Mouse (Mus musculus): Measurements from ENCODE around the gene Prss36. TPM values are rescaled to one million over a fixed set of nuclear protein-coding genes. Genes with fewer than 3 reads are reported as not detected.

Prss36 gene
- polyA plus RNA-seq, 1 experiment from 2014 or later: 10.7 TPM

- no peak within 1 kb of the TSS for H3K27ac ChIP-seq (ENCODE audit: low read depth, low read length)
- peaks cover 12% of the 10 kb centered on the region; the same call in 1 of the 2 replicates for H3K4me1 ChIP-seq (replicated peaks; ENCODE audit: control insufficient read depth, insufficient read depth, low read length)
- peak within 1 kb of the TSS; percentile 24; the same call in 1 of the 2 replicates for H3K4me2 ChIP-seq (ENCODE audit: low read depth, low read length, severe bottlenecking)
- peak within 1 kb of the TSS; percentile 18; the same call in 1 of the 2 replicates for H3K9ac ChIP-seq (ENCODE audit: low read length)
- H3K27me3 ChIP-seq (ENCODE audit: control insufficient read depth, insufficient read depth, low read length): peaks cover 5% of the 10 kb centered on the region
- 6% methylated on average over 6 of the region's 6 CpGs for WGBS
- H3K36me3 ChIP-seq (ENCODE audit: control insufficient read depth, insufficient read depth, low read length): no peaks in the 10 kb centered on the region; the same call in 1 of the 2 replicates
- ATAC-seq (replicated peaks; ENCODE audit: low FRiP score): no peak
- DNase-seq (ENCODE audit: low spot score): peak; percentile 50
- no peaks in the 10 kb centered on the region for H3K9me3 ChIP-seq (ENCODE audit: control insufficient read depth, low read length)
- H3K4me3 ChIP-seq (ENCODE audit: low read depth, low read length): no peak within 1 kb of the TSS
Measured at GRCm38 (mm10) chr7:127929923-127930322, 16.6 kb downstream of the Prss36 start, which contains the start of gene Prss8. Prss8 (minus strand) TSS chr7:127930104.

GRCm38 (mm10) chr7:127928596-127928995 lies 17.9 kb downstream of the Prss36 start:
- H3K36me3 ChIP-seq (ENCODE audit: control insufficient read depth, insufficient read depth, low read length): peaks cover 3% of the 10 kb centered on the region; the same call in 1 of the 2 replicates
- H3K4me1 ChIP-seq (replicated peaks; ENCODE audit: control insufficient read depth, insufficient read depth, low read length): peaks cover 9% of the 10 kb centered on the region; the same call in 1 of the 2 replicates
- no peak overlapping the region for H3K27ac ChIP-seq (ENCODE audit: low read depth, low read length)
- H3K27me3 ChIP-seq (ENCODE audit: control insufficient read depth, insufficient read depth, low read length): peaks cover 5% of the 10 kb centered on the region
- H3K4me2 ChIP-seq (ENCODE audit: low read depth, low read length, severe bottlenecking): no peak overlapping the region
- no peak for ATAC-seq (replicated peaks; ENCODE audit: low FRiP score)
- no peak overlapping the region for H3K4me3 ChIP-seq (ENCODE audit: low read depth, low read length)
- 51% methylated on average over 5 of the region's 5 CpGs for WGBS
- peak; percentile 50 for DNase-seq (ENCODE audit: low spot score)
- H3K9me3 ChIP-seq (ENCODE audit: control insufficient read depth, low read length): no peaks in the 10 kb centered on the region
- no peak overlapping the region for H3K9ac ChIP-seq (ENCODE audit: low read length)

DNA sequence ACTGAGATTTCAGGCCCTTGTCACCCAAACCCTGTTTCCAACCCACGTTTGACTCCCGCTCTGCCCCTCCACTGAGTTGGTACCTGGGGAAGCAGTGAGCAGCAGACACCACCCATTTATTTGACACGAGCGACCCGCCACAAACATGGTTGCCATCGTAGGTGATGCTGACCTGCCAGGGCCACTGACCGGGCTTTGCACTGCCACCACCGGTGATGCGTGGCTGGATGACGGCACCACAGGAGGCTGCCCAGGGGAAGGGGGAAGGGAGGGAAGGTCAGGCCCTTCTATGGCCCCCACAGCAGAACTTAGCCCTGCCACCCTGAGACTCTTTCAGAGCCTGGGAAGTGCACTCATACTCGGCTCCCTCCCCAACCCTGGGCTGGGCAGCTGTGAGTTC lies 18.8 kb downstream of the Prss36 start:
- no peak for ATAC-seq (replicated peaks; ENCODE audit: low FRiP score)
- no peak overlapping the region for H3K9ac ChIP-seq (ENCODE audit: low read length)

DNA sequence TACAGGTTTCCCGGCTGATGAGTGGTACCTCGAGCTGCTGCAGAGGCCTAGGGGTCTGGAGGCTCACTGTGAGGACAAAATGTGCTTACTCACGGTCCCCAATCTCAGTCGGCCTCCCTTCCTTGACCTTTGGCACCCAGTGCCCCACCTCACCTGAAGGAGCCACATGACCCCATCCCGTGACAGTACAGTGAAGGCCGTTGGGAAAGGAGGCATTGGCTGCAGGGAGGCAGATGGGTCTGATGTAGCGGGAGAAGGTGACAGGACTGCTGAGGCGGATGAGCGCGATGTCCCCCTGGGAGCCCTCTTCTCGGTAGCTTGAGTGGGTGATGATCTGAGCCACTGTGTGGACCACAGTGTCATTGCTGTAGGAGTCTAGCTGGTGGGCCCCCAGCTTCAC lies 19.7 kb downstream of the Prss36 start:
- Histone ChIP-seq H3K36me3 (ENCODE audit: control insufficient read depth, insufficient read depth, low read length) (peaks cover 3% of the 10 kb centered on the region; the same call in 1 of the 2 replicates), H3K4me3 (ENCODE audit: low read depth, low read length) (no peak overlapping the region), H3K4me2 (ENCODE audit: low read depth, low read length, severe bottlenecking) (no peak overlapping the region), H3K4me1 (replicated peaks; ENCODE audit: control insufficient read depth, insufficient read depth, low read length) (peaks cover 7% of the 10 kb centered on the region; the same call in 1 of the 2 replicates), H3K9ac (ENCODE audit: low read length) (no peak overlapping the region), H3K27ac (ENCODE audit: low read depth, low read length) (no peak overlapping the region), H3K9me3 (ENCODE audit: control insufficient read depth, low read length) (no peaks in the 10 kb centered on the region), H3K27me3 (ENCODE audit: control insufficient read depth, insufficient read depth, low read length) (peaks cover 5% of the 10 kb centered on the region)
- ATAC-seq (replicated peaks; ENCODE audit: low FRiP score) (no peak), DNase-seq (ENCODE audit: low spot score) (peak; percentile 48)
- WGBS: 90% methylated on average over 11 of the region's 11 CpGs

More for the DNA sequence above, 18.8 kb downstream of the Prss36 start:
- H3K4me1 ChIP-seq (replicated peaks; ENCODE audit: control insufficient read depth, insufficient read depth, low read length): peaks cover 9% of the 10 kb centered on the region; the same call in 1 of the 2 replicates
- 82% methylated on average over 11 of the region's 11 CpGs for WGBS
- no peaks in the 10 kb centered on the region for H3K9me3 ChIP-seq (ENCODE audit: control insufficient read depth, low read length)
- no peak overlapping the region for H3K27ac ChIP-seq (ENCODE audit: low read depth, low read length)
- peaks cover 5% of the 10 kb centered on the region for H3K27me3 ChIP-seq (ENCODE audit: control insufficient read depth, insufficient read depth, low read length)
- peaks cover 3% of the 10 kb centered on the region; the same call in 1 of the 2 replicates for H3K36me3 ChIP-seq (ENCODE audit: control insufficient read depth, insufficient read depth, low read length)
- no peak overlapping the region for H3K4me2 ChIP-seq (ENCODE audit: low read depth, low read length, severe bottlenecking)
- peak; percentile 43 for DNase-seq (ENCODE audit: low spot score)
- no peak overlapping the region for H3K4me3 ChIP-seq (ENCODE audit: low read depth, low read length)

GRCm38 (mm10) chr7:127926066-127926465 lies 20.5 kb downstream of the Prss36 start:
- 90% methylated on average over 8 of the region's 8 CpGs for WGBS

DNA sequence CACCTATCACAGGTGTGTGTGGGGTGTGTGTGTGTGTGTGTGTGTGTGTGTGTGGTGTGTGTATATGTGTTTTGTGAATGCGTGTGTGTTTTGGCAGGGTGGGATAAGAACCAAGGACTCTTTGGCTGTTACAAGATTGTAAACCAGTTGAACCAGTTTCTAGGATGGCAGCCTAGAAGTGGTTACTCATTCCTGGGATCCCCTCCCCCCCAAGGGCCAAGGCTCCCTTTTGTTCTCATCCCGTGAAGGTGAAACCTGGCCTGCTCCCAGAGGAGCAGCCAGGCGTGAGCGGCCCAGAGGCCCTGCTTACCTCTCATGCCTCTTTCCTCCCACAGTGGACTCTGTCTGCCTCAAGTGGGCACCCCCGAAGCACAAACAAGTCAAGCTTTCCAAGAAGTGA lies 21.3 kb downstream of the Prss36 start:
- Histone ChIP-seq H3K4me2 (ENCODE audit: low read depth, low read length, severe bottlenecking) (no peak overlapping the region), H3K27me3 (ENCODE audit: control insufficient read depth, insufficient read depth, low read length) (peaks cover 5% of the 10 kb centered on the region; the same call in 1 of the 2 replicates), H3K27ac (ENCODE audit: low read depth, low read length) (no peak overlapping the region), H3K4me3 (ENCODE audit: low read depth, low read length) (no peak overlapping the region), H3K4me1 (replicated peaks; ENCODE audit: control insufficient read depth, insufficient read depth, low read length) (peaks cover 5% of the 10 kb centered on the region; the same call in 1 of the 2 replicates), H3K9ac (ENCODE audit: low read length) (no peak overlapping the region), H3K9me3 (ENCODE audit: control insufficient read depth, low read length) (no peaks in the 10 kb centered on the region), H3K36me3 (ENCODE audit: control insufficient read depth, insufficient read depth, low read length) (peaks cover 3% of the 10 kb centered on the region; the same call in 1 of the 2 replicates)
- DNase-seq (ENCODE audit: low spot score): no peak
- WGBS: 56% methylated on average over 5 of the region's 5 CpGs
- ATAC-seq (replicated peaks; ENCODE audit: low FRiP score): no peak

More at GRCm38 (mm10) chr7:127926066-127926465, 20.5 kb downstream of the Prss36 start:
- no peak overlapping the region for H3K4me2 ChIP-seq (ENCODE audit: low read depth, low read length, severe bottlenecking)
- H3K27ac ChIP-seq (ENCODE audit: low read depth, low read length): no peak overlapping the region
- H3K4me3 ChIP-seq (ENCODE audit: low read depth, low read length): no peak overlapping the region
- H3K27me3 ChIP-seq (ENCODE audit: control insufficient read depth, insufficient read depth, low read length): peaks cover 5% of the 10 kb centered on the region
- peaks cover 5% of the 10 kb centered on the region; the same call in 1 of the 2 replicates for H3K4me1 ChIP-seq (replicated peaks; ENCODE audit: control insufficient read depth, insufficient read depth, low read length)
- no peak overlapping the region for H3K9ac ChIP-seq (ENCODE audit: low read length)
- ATAC-seq (replicated peaks; ENCODE audit: low FRiP score): no peak
- H3K36me3 ChIP-seq (ENCODE audit: control insufficient read depth, insufficient read depth, low read length): peaks cover 3% of the 10 kb centered on the region; the same call in 1 of the 2 replicates
- DNase-seq (ENCODE audit: low spot score): no peak
- H3K9me3 ChIP-seq (ENCODE audit: control insufficient read depth, low read length): no peaks in the 10 kb centered on the region

DNA sequence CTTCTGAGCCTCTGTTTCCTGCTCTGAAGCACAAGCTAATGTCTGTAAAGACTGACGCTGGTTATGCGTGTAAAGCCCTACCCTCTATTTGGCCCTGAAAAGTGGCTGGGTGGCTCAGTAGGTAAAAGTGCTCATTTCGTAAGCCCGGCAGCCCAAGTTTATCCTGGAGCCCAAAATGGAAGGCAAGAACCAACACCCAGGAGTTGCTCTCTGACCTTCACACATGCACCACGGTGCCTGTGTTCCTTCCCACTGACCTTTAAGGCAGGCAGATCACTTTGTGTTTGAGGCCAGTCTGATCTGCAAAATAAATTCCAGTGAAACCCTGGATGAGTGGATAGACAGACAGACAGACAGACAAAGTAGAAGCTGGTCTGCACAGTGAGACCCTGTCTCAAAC lies 22.8 kb downstream of the Prss36 start:
- Histone ChIP-seq H3K27ac (ENCODE audit: low read depth, low read length) (no peak overlapping the region), H3K4me2 (ENCODE audit: low read depth, low read length, severe bottlenecking) (no peak overlapping the region), H3K4me3 (ENCODE audit: low read depth, low read length) (no peak overlapping the region), H3K9ac (ENCODE audit: low read length) (no peak overlapping the region), H3K9me3 (ENCODE audit: control insufficient read depth, low read length) (no peaks in the 10 kb centered on the region), H3K27me3 (ENCODE audit: control insufficient read depth, insufficient read depth, low read length) (no peaks in the 10 kb centered on the region), H3K4me1 (replicated peaks; ENCODE audit: control insufficient read depth, insufficient read depth, low read length) (no peaks in the 10 kb centered on the region), H3K36me3 (ENCODE audit: control insufficient read depth, insufficient read depth, low read length) (peaks cover 3% of the 10 kb centered on the region; the same call in 1 of the 2 replicates)
- DNase-seq (ENCODE audit: low spot score) (no peak), ATAC-seq (replicated peaks; ENCODE audit: low FRiP score) (no peak)
- 88% methylated on average over 5 of the region's 5 CpGs for WGBS

DNA sequence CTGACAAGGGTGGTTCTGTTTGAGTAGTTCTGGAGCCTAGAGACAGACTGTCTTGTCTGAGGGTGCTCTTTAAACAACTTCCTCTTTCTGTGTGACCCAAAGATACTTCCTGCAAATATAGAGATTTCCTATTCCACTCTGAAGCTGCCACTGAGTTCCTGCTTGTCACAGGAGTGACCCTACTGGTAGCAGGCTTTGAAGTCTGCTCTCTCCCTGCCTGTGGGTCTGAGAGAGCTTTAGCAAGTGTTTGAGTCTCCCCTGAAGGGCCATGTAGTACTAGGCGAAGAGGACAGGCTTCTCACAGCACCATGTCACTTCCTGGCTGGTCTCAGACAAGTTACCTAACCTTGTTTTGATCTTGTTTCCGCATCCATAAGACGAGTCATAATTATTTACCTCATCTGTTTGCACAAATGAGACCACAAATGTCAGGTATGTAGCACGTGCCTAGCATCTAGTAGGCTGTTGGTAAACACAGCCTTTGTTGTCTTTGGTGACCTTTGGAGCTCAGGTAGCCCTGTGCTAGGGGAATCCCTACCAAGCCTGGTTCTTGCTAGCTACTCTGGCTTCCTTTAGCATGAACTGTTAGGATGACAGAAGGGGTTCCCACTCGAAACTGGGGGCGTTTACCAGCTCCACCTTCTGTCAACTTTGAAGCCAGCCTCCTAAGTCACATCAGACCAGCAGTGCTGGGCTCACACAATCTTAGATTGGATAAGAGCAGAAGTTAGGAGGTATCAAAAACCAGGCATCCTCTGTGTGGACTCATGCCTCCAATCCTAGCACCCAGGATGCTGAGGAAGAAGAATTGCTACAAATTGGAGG lies 23.9 kb downstream of the Prss36 start:
- H3K9me3 ChIP-seq (ENCODE audit: control insufficient read depth, low read length): no peaks in the 10 kb centered on the region

More for the DNA sequence above, 23.9 kb downstream of the Prss36 start:
- Histone ChIP-seq H3K4me3 (ENCODE audit: low read depth, low read length) (no peak overlapping the region), H3K27me3 (ENCODE audit: control insufficient read depth, insufficient read depth, low read length) (no peaks in the 10 kb centered on the region), H3K36me3 (ENCODE audit: control insufficient read depth, insufficient read depth, low read length) (peaks cover 3% of the 10 kb centered on the region; the same call in 1 of the 2 replicates), H3K27ac (ENCODE audit: low read depth, low read length) (no peak overlapping the region), H3K9ac (ENCODE audit: low read length) (no peak overlapping the region), H3K4me2 (ENCODE audit: low read depth, low read length, severe bottlenecking) (no peak overlapping the region), H3K4me1 (replicated peaks; ENCODE audit: control insufficient read depth, insufficient read depth, low read length) (no peaks in the 10 kb centered on the region)
- WGBS: 92% methylated on average over 6 of the region's 6 CpGs
- DNase-seq (ENCODE audit: low spot score) (no peak), ATAC-seq (replicated peaks; ENCODE audit: low FRiP score) (no peak)
